Mouse (Mus musculus) right cerebral cortex, postnatal 14 days (tissue): Measurements from ENCODE around the gene Tiam1.

ENCODE experiments used
- DNase-seq: peaks from one replicate; pipeline ENCODE4 v3.0.0; 2022

Gene Tiam1

GRCm38 (mm10) chr16:89831172-89831571 lies 312.4 kb downstream of the Tiam1 start:
- DNase-seq = peak; percentile 47

- DNase-seq = no peak
Measured at GRCm38 (mm10) chr16:89830221-89830648, 313.3 kb downstream of the Tiam1 start.

GRCm38 (mm10) chr16:89827496-89828125 lies 316.0 kb downstream of the Tiam1 start:
- no peak for DNase-seq

- no peak for DNase-seq
Measured at GRCm38 (mm10) chr16:89825875-89826274, 317.7 kb downstream of the Tiam1 start.

GRCm38 (mm10) chr16:89822882-89823281 lies 320.7 kb downstream of the Tiam1 start:
- no peak for DNase-seq

- DNase-seq = no peak
Measured at GRCm38 (mm10) chr16:89818661-89819060, 324.9 kb downstream of the Tiam1 start.

- DNase-seq = no peak
Measured at GRCm38 (mm10) chr16:89817861-89818630, 325.5 kb downstream of the Tiam1 start.

GRCm38 (mm10) chr16:89817301-89817700 lies 326.3 kb downstream of the Tiam1 start:
- DNase-seq = no peak

- DNase-seq = no peak
Measured at GRCm38 (mm10) chr16:89816506-89817172, 326.9 kb downstream of the Tiam1 start.

- no peak for DNase-seq
Measured at GRCm38 (mm10) chr16:89813536-89813935, 330.0 kb downstream of the Tiam1 start.

- no peak for DNase-seq
Measured at GRCm38 (mm10) chr16:89812891-89813290, 330.7 kb downstream of the Tiam1 start.

- no peak for DNase-seq
Measured at GRCm38 (mm10) chr16:89810398-89810797, 333.2 kb downstream of the Tiam1 start.

GRCm38 (mm10) chr16:89808168-89808567 lies 335.4 kb downstream of the Tiam1 start:
- no peak for DNase-seq

- DNase-seq = no peak
Measured at GRCm38 (mm10) chr16:89805946-89806345, 337.6 kb downstream of the Tiam1 start.

GRCm38 (mm10) chr16:89805210-89805609 lies 338.4 kb downstream of the Tiam1 start:
- DNase-seq = no peak

- DNase-seq = no peak
Measured at GRCm38 (mm10) chr16:89801493-89801892, 342.1 kb downstream of the Tiam1 start.

- no peak for DNase-seq
Measured at GRCm38 (mm10) chr16:89799772-89800171, 343.8 kb downstream of the Tiam1 start.

GRCm38 (mm10) chr16:89796566-89796965 lies 347.0 kb downstream of the Tiam1 start:
- DNase-seq = no peak

- no peak for DNase-seq
Measured at GRCm38 (mm10) chr16:89789792-89790434, 353.7 kb downstream of the Tiam1 start.

- no peak for DNase-seq
Measured at GRCm38 (mm10) chr16:89785795-89786194, 357.8 kb downstream of the Tiam1 start.

- DNase-seq = no peak
Measured at GRCm38 (mm10) chr16:89779705-89780104, 363.9 kb downstream of the Tiam1 start.

- DNase-seq = no peak
Measured at GRCm38 (mm10) chr16:89777450-89777849, 366.1 kb downstream of the Tiam1 start.

- DNase-seq = no peak
Measured at GRCm38 (mm10) chr16:89774553-89774913, 369.0 kb downstream of the Tiam1 start.
